ENCODE assay signal across 21 mouse cellular contexts in the genomic region with DNA sequence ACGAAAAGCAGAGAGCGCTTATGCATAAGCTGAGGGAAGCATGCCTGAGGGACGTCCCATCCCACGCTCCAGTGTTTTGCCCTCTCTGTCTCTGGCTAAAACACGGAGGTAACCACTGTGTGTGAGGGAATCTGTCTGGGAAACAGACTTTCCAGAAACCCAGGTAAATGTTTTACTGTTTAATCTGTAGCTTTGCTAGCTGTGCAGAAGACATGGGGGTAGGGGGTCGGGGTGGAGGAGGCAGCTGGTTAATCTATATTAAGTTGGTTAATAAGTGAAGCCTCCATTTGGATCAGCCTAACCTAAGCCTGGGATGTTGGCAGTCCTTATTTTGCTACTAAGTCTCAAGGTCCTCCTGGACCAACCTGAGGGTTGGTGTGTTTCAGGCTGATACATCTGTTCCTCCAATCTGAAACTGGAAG. TPM values are rescaled to one million over a fixed set of nuclear protein-coding genes. Genes with fewer than 3 reads are reported as not detected.
A peak's percentile ranks its signal among the peaks of the same experiment; 100 is the strongest.
DNase-seq lines count a peak whose midpoint lies in the region; ATAC-seq and TF ChIP-seq lines count a peak whose summit lies in the region.
"Had no signal": no experiment of that assay in that cellular context is flagged by ENCODE, and none has a peak within 500 bp of the region (broad histone marks: within the 10 kb centered on the region; RNA-seq: fewer than 3 reads in every experiment).

No protein-coding gene starts in this region.

- no peak for TF ChIP-seq POLR2A in kidney, adult 2 months (IDR thresholded peaks at IDR 0.05; ENCODE audit: low read depth, low read length)

- no peaks in the 10 kb centered on the region for H3K27me3 ChIP-seq in kidney, adult 2 months (replicated peaks; ENCODE audit: control insufficient read depth, insufficient read depth, low read length)
- no peaks in the 10 kb centered on the region for H3K27me3 ChIP-seq in kidney, postnatal 0 days (ENCODE audit: insufficient read depth, low read length)
- H3K27me3 ChIP-seq: CH12.LX; embryonic facial prominence, embryonic 12.5 days; Patski had no signal

- H3K9ac ChIP-seq in kidney, postnatal 0 days (ENCODE audit: low read depth, low read length), result no peak overlapping the region
- H3K9ac ChIP-seq: embryonic facial prominence, embryonic 12.5 days; heart, embryonic 15.5 days had no signal

- H3K4me1 ChIP-seq in kidney, adult 2 months (ENCODE audit: control insufficient read depth, insufficient read depth, low read length), result peaks cover 9% of the 10 kb centered on the region; the same call in 1 of the 2 replicates
- no peaks in the 10 kb centered on the region for H3K4me1 ChIP-seq in kidney, postnatal 0 days (replicated peaks; ENCODE audit: insufficient read depth, low read length)
- H3K4me1 ChIP-seq: embryonic facial prominence, embryonic 12.5 days; heart, embryonic 15.5 days had no signal

- no peaks in the 10 kb centered on the region for H3K36me3 ChIP-seq in kidney, adult 2 months (ENCODE audit: control insufficient read depth, insufficient read depth, low read length)
- H3K36me3 ChIP-seq in kidney, postnatal 0 days (ENCODE audit: insufficient read depth, low read length), result 0 out of 2 replicates have a peak, but pooled peaks cover 9% of the 10 kb centered on the region

- H3K27ac ChIP-seq in kidney, adult 2 months (ENCODE audit: insufficient read depth, low read depth, low read length), result peak overlapping the region; percentile 60
- peak overlapping the region; percentile 79; the same call in 1 of the 2 replicates for H3K27ac ChIP-seq in kidney, postnatal 0 days
- H3K27ac ChIP-seq: embryonic facial prominence, embryonic 12.5 days; heart, adult 2 months; heart, embryonic 15.5 days had no signal

- DNase-seq in kidney, adult 2 months, result peak; percentile 88
- peak; percentile 88 for DNase-seq in kidney, adult 9 months
- DNase-seq in kidney, postnatal 0 days (ENCODE audit: low spot score), result peak; percentile 18
- DNase-seq in kidney, postnatal 36 days, result peak; percentile 55 to 81
- no peak for DNase-seq in layer of hippocampus, adult 9-10 months (ENCODE audit: low spot score)
- DNase-seq in thymus, postnatal 10 days (ENCODE audit: low spot score in 2 of 2), result no peak
- DNase-seq in left cerebral cortex, postnatal 4 days, result no peak
- DNase-seq: adrenal gland, postnatal 14 days; cerebellum, adult 11-12 months; cerebellum, adult 9-10 months; cerebellum, postnatal 25 days; gastrocnemius, postnatal 10 days; heart, adult 2 months; heart, postnatal 14 days had no signal

- no peak overlapping the region for H3K4me2 ChIP-seq in kidney, postnatal 0 days (ENCODE audit: low read length)
- H3K4me2 ChIP-seq: embryonic facial prominence, embryonic 12.5 days; heart, embryonic 11.5 days; heart, embryonic 15.5 days had no signal

- peak; percentile 66 for ATAC-seq in kidney, postnatal 0 days (replicated peaks; ENCODE audit: low FRiP score, low read depth)
- ATAC-seq: activated CD4-positive, CD25-positive, alpha-beta regulatory T cell, adult 4 months; forebrain, embryonic 16.5 days; Patski had no signal

- no peak for TF ChIP-seq CTCF in kidney, adult 2 months (conservative IDR thresholded peaks at IDR 0.05; ENCODE audit: insufficient read depth, insufficient read length, low read depth, low read length)
- no peak for TF ChIP-seq CTCF in kidney, postnatal 0 days (IDR thresholded peaks at IDR 0.05; ENCODE audit: low read depth)

- no peaks in the 10 kb centered on the region for H3K9me3 ChIP-seq in kidney, postnatal 0 days (replicated peaks; ENCODE audit: low read length)
- H3K9me3 ChIP-seq: embryonic facial prominence, embryonic 12.5 days; heart, embryonic 15.5 days had no signal

- intact Hi-C loops in left cerebral cortex, postnatal 4 days (cut with DNase I), result no loop called here

- H3K4me3 ChIP-seq in kidney, adult 2 months (ENCODE audit: insufficient read depth, low read depth, low read length), result no peak overlapping the region
- no peak overlapping the region for H3K4me3 ChIP-seq in kidney, postnatal 0 days (replicated peaks; ENCODE audit: low read depth, low read length)
- H3K4me3 ChIP-seq: embryonic facial prominence, embryonic 12.5 days; heart, adult 2 months; heart, embryonic 15.5 days had no signal

- WGBS in kidney, adult 2 months, result 57% methylated on average over 6 of the region's 6 CpGs
- 70% methylated on average over 6 of the region's 6 CpGs for WGBS in kidney, postnatal 0 days

RNA-seq across cellular contexts. Expression of a gene that starts 20.3 kb away (rescaled TPM):
- 12.4 and 17.1 TPM in 2 replicates for polyA plus RNA-seq in kidney, adult 2 months (2012; rRNA removed)
- polyA plus RNA-seq in kidney, postnatal 0 days (2015; fragmentation: Nextera tagmentation; extraction: Ambion mirVana), result 23.3 and 25.6 TPM in 2 replicates
- 1 to 10 TPM; 8.9 to 9.5 TPM for total RNA-seq in left cerebral cortex, postnatal 4 days (2021)

RNA-seq across cellular contexts. Expression of a gene that starts 40.2 kb away (rescaled TPM):
- polyA plus RNA-seq in kidney, adult 2 months (2012; rRNA removed), result 9.3 and 10.8 TPM in 2 replicates
- 5.8 and 6.0 TPM in 2 replicates for polyA plus RNA-seq in kidney, postnatal 0 days (2015; fragmentation: Nextera tagmentation; extraction: Ambion mirVana)
- 1 to 10 TPM; 3.3 to 3.5 TPM for total RNA-seq in left cerebral cortex, postnatal 4 days (2021)

Comparison
In these comparisons a context has a peak if more than half of its experiments do, and no peak if none do; other contexts are left out.
1. DNase-seq: peak in kidney, adult 2 months (single experiment), kidney, adult 9 months (single experiment), kidney, postnatal 0 days (single experiment) and kidney, postnatal 36 days (2 of 2); none in layer of hippocampus, adult 9-10 months (single experiment), thymus, postnatal 10 days (0 of 2) and left cerebral cortex, postnatal 4 days (single experiment).